Mouse (Mus musculus) cerebellum, adult 2 months (tissue): ENCODE results near the gene Elfn1.

ENCODE experiments used
- CTCF ChIP-seq: fragments of 200-500 bp; IDR thresholded peaks from 2 replicates; pipeline ENCODE4 v1.5.1; 2011; ENCODE audit warnings: low read depth, mild to moderate bottlenecking, control low read depth, low read length, moderate library complexity, borderline replicate concordance; ENCODE audit not compliant: insufficient read depth
- POLR2A ChIP-seq: fragments of 200-500 bp; IDR thresholded peaks from 2 replicates; pipeline ENCODE4 v1.6.1; 2011; ENCODE audit warnings: low read length, control low read depth, borderline replicate concordance; ENCODE audit not compliant: insufficient read depth

- TF ChIP-seq CTCF (no peak), POLR2A (no peak)
Measured at GRCm38 (mm10) chr5:140021755-140022154, 114.0 kb downstream of the Elfn1 start.
